Mouse (Mus musculus) testis, adult 2 months (tissue): Measurements from ENCODE around the gene Cmip. TPM values are rescaled to one million over a fixed set of nuclear protein-coding genes. Genes with fewer than 3 reads are reported as not detected.

Experiments used
- H3K27ac ChIP-seq: fragments of 200-500 bp; 2 replicates; pipeline ENCODE4 v1.5.1; 2012; ENCODE audit warnings: low read depth, low read length; ENCODE audit not compliant: control insufficient read depth, insufficient read depth
- H3K27me3 ChIP-seq: fragments of 200-500 bp; 2 replicates; pipeline ENCODE4 v1.6.1; 2012; ENCODE audit warnings: mild to moderate bottlenecking, low read length, moderate library complexity; ENCODE audit not compliant: control insufficient read depth, insufficient read depth
- H3K36me3 ChIP-seq: fragments of 200-500 bp; 2 replicates; pipeline ENCODE4 v1.6.1; 2012; ENCODE audit warnings: mild to moderate bottlenecking, low read length; ENCODE audit not compliant: control insufficient read depth, insufficient read depth
- H3K4me1 ChIP-seq: fragments of 200-500 bp; 2 replicates; pipeline ENCODE4 v1.6.1; 2012; ENCODE audit warnings: low read length; ENCODE audit not compliant: control insufficient read depth, insufficient read depth
- H3K4me3 ChIP-seq: fragments of 200-500 bp; 2 replicates; pipeline ENCODE4 v1.5.1; 2012; ENCODE audit warnings: low read depth, mild to moderate bottlenecking, low read length, moderate library complexity, mixed read lengths; ENCODE audit not compliant: control insufficient read depth
- CTCF ChIP-seq: fragments of 200-500 bp; IDR thresholded peaks from 2 replicates; pipeline ENCODE4 v1.5.1; 2012; ENCODE audit warnings: low read depth, mild to moderate bottlenecking, inconsistent platforms, low read length, moderate library complexity; ENCODE audit not compliant: control insufficient read depth, insufficient read depth, insufficient replicate concordance
- POLR2A ChIP-seq: fragments of 200-500 bp; IDR thresholded peaks from 2 replicates; pipeline ENCODE4 v1.6.1; 2012; ENCODE audit warnings: low read depth, mild to moderate bottlenecking, inconsistent platforms, low read length, moderate library complexity; ENCODE audit not compliant: control insufficient read depth
- polyA plus RNA-seq: library from polyadenylated mRNA; depleted of rRNA; stranded (reverse); fragments of >200 nt; gene quantifications from 2 replicates; pipeline ENCODE4 v1.2.3, GENCODE M21; 2012

Cmip gene
- polyA plus RNA-seq, 1 experiment: 10.5 TPM

GRCm38 (mm10) chr8:117471174-117471573 is 214.3 kb downstream of the Cmip start:
- H3K27ac ChIP-seq: no peak overlapping the region
- TF ChIP-seq CTCF (peak; percentile 67; the same call in 1 of the 2 replicates), POLR2A (no peak)
- no peaks in the 10 kb centered on the region; the same call in 1 of the 2 replicates for H3K27me3 ChIP-seq
- H3K4me1 ChIP-seq: peaks cover 11% of the 10 kb centered on the region
- H3K4me3 ChIP-seq: no peak overlapping the region
- no peaks in the 10 kb centered on the region for H3K36me3 ChIP-seq

- Histone ChIP-seq H3K27me3 (no peaks in the 10 kb centered on the region; the same call in 1 of the 2 replicates), H3K4me3 (no peak overlapping the region), H3K27ac (no peak overlapping the region), H3K4me1 (peaks cover 11% of the 10 kb centered on the region), H3K36me3 (no peaks in the 10 kb centered on the region)
- TF ChIP-seq POLR2A (no peak), CTCF (no peak)
Observed at GRCm38 (mm10) chr8:117471655-117472054, 214.8 kb downstream of the Cmip start.

GRCm38 (mm10) chr8:117472332-117472731 is 215.5 kb downstream of the Cmip start:
- H3K27ac ChIP-seq: no peak overlapping the region
- H3K36me3 ChIP-seq: no peaks in the 10 kb centered on the region
- H3K4me1 ChIP-seq: peaks cover 11% of the 10 kb centered on the region
- H3K4me3 ChIP-seq: no peak overlapping the region
- TF ChIP-seq CTCF: no peak
- no peak for TF ChIP-seq POLR2A
- no peaks in the 10 kb centered on the region; the same call in 1 of the 2 replicates for H3K27me3 ChIP-seq

- no peak overlapping the region for H3K4me3 ChIP-seq
Observed at GRCm38 (mm10) chr8:117474944-117475343, 218.1 kb downstream of the Cmip start.

GRCm38 (mm10) chr8:117475819-117476218 is 219.0 kb downstream of the Cmip start:
- Histone ChIP-seq H3K36me3 (no peaks in the 10 kb centered on the region), H3K4me1 (peaks cover 2% of the 10 kb centered on the region), H3K27me3 (no peaks in the 10 kb centered on the region), H3K4me3 (no peak overlapping the region), H3K27ac (no peak overlapping the region)
- no peak for TF ChIP-seq CTCF

More at GRCm38 (mm10) chr8:117474944-117475343, 218.1 kb downstream of the Cmip start:
- H3K4me1 ChIP-seq: peaks cover 11% of the 10 kb centered on the region
- TF ChIP-seq POLR2A (no peak), CTCF (peak; percentile 99)
- H3K36me3 ChIP-seq: no peaks in the 10 kb centered on the region
- H3K27ac ChIP-seq: no peak overlapping the region
- no peaks in the 10 kb centered on the region; the same call in 1 of the 2 replicates for H3K27me3 ChIP-seq

- Histone ChIP-seq H3K4me1 (peaks cover 2% of the 10 kb centered on the region; the same call in 1 of the 2 replicates), H3K27me3 (no peaks in the 10 kb centered on the region), H3K27ac (no peak overlapping the region), H3K4me3 (no peak overlapping the region), H3K36me3 (no peaks in the 10 kb centered on the region)
- TF ChIP-seq POLR2A (no peak), CTCF (no peak)
Observed at GRCm38 (mm10) chr8:117478082-117478481, 221.2 kb downstream of the Cmip start.

GRCm38 (mm10) chr8:117479996-117480395 is 223.1 kb downstream of the Cmip start:
- H3K36me3 ChIP-seq: no peaks in the 10 kb centered on the region
- no peak for TF ChIP-seq POLR2A
- no peak for TF ChIP-seq CTCF
- H3K27me3 ChIP-seq: no peaks in the 10 kb centered on the region
- no peak overlapping the region for H3K4me3 ChIP-seq
- H3K27ac ChIP-seq: no peak overlapping the region
- H3K4me1 ChIP-seq: peaks cover 2% of the 10 kb centered on the region; the same call in 1 of the 2 replicates

GRCm38 (mm10) chr8:117480516-117480915 is 223.7 kb downstream of the Cmip start:
- TF ChIP-seq CTCF: no peak
- no peak for TF ChIP-seq POLR2A

More at GRCm38 (mm10) chr8:117480516-117480915, 223.7 kb downstream of the Cmip start:
- H3K27ac ChIP-seq: no peak overlapping the region
- no peak overlapping the region for H3K4me3 ChIP-seq
- peaks cover 1% of the 10 kb centered on the region; the same call in 1 of the 2 replicates for H3K4me1 ChIP-seq
- H3K36me3 ChIP-seq: no peaks in the 10 kb centered on the region
- H3K27me3 ChIP-seq: no peaks in the 10 kb centered on the region
